Comparison of ENCODE assay signal across 11 mouse cellular contexts in the genomic region with DNA sequence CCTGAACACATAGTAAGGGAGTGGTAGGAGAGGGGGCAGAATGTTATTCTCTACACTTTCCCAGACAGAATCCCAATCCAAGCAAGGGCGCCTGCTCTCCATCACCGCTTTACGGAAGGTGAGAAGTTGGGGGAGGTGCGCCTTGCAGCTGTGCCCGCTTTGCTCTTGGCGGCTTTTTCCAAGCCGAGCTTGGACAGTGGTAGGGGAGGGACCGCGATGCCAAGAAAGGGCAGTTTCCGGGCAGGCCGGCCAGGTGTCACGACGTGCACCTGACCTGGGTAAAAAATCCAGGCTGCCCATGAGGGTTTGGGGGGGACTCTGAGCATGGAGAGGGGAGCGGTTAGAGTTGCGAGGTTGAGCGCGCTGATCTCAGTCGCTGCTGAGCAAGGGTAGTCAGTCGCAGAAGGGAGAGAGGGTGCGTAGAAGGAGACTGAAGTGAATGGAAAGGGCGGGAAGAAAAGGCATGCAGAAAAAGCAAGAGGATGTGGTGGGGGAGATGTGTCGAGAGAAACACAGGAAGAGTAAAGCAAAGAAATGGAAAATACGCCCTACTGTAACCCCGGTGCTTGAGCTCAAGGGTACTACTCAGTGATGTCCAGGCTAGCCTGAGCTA. TPM values are rescaled to one million over a fixed set of nuclear protein-coding genes. Genes with fewer than 3 reads are reported as not detected.
DNase-seq lines count a peak whose midpoint lies in the region; ATAC-seq lines count a peak whose summit lies in the region.
"Had no signal": no experiment of that assay in that cellular context is flagged by ENCODE, and none has a peak within 500 bp of the region (broad histone marks: within the 10 kb centered on the region; RNA-seq: fewer than 3 reads in every experiment).

No protein-coding gene starts in this region.

- WGBS in hindbrain, embryonic 13.5 days, result under 1% methylated on average over 24 of the region's 24 CpGs
- 1% methylated on average over 24 of the region's 24 CpGs for WGBS in limb, embryonic 13.5 days

- H3K9me3 ChIP-seq in hindbrain, embryonic 13.5 days, result no peaks in the 10 kb centered on the region
- H3K9me3 ChIP-seq in limb, embryonic 13.5 days, result no peaks in the 10 kb centered on the region
- H3K9me3 ChIP-seq: liver, embryonic 15.5 days had no signal

- H3K27ac ChIP-seq in hindbrain, embryonic 13.5 days, result peak overlapping the region; percentile 96
- H3K27ac ChIP-seq in limb, embryonic 13.5 days, result no peak overlapping the region
- H3K27ac ChIP-seq: liver, embryonic 15.5 days had no signal

- H3K4me2 ChIP-seq in hindbrain, embryonic 13.5 days, result peak overlapping the region; percentile 58
- peak overlapping the region; percentile 44 for H3K4me2 ChIP-seq in limb, embryonic 13.5 days (replicated peaks)
- H3K4me2 ChIP-seq: liver, embryonic 15.5 days had no signal

- DNase-seq in R1 (ENCODE audit: low read depth, low spot score), result peak; percentile 20
- peak; percentile 41 for DNase-seq in cerebellum, adult 8-10 months
- no peak for DNase-seq in gastrocnemius, adult 18-20 months (ENCODE audit: low spot score)
- DNase-seq in lung, postnatal 4 days, result no peak
- no peak for DNase-seq in right cerebral cortex, postnatal 25 days
- DNase-seq in adrenal gland, adult 8-10 months, result no peak
- DNase-seq: thymus, adult 2 months had no signal

- peaks cover 78% of the 10 kb centered on the region for H3K4me1 ChIP-seq in hindbrain, embryonic 13.5 days (replicated peaks)
- peaks cover 37% of the 10 kb centered on the region for H3K4me1 ChIP-seq in limb, embryonic 13.5 days

- H3K27me3 ChIP-seq in hindbrain, embryonic 13.5 days, result peaks cover 95% of the 10 kb centered on the region
- peaks cover 100% of the 10 kb centered on the region for H3K27me3 ChIP-seq in limb, embryonic 13.5 days

- H3K36me3 ChIP-seq in hindbrain, embryonic 13.5 days, result no peaks in the 10 kb centered on the region
- no peaks in the 10 kb centered on the region for H3K36me3 ChIP-seq in limb, embryonic 13.5 days
- H3K36me3 ChIP-seq: liver, embryonic 15.5 days had no signal

- peak overlapping the region; percentile 93 for H3K9ac ChIP-seq in hindbrain, embryonic 13.5 days
- no peak overlapping the region for H3K9ac ChIP-seq in limb, embryonic 13.5 days
- H3K9ac ChIP-seq: liver, embryonic 15.5 days had no signal

- no peak for ATAC-seq in hindbrain, embryonic 13.5 days (ENCODE audit: low FRiP score)
- no peak for ATAC-seq in limb, embryonic 13.5 days (ENCODE audit: low FRiP score, low read depth)

- peak overlapping the region; percentile 64 for H3K4me3 ChIP-seq in hindbrain, embryonic 13.5 days
- peak overlapping the region; percentile 20; the same call in 1 of the 2 replicates for H3K4me3 ChIP-seq in limb, embryonic 13.5 days
- H3K4me3 ChIP-seq: liver, embryonic 15.5 days had no signal

RNA-seq across cellular contexts. Expression of a gene that starts 3.9 kb away (rescaled TPM):
- polyA plus RNA-seq in hindbrain, embryonic 13.5 days (2015; fragmentation: Nextera tagmentation; extraction: Ambion mirVana), result 64.6 and 67.7 TPM in 2 replicates
- 0.06 and 0.17 TPM in 2 replicates for polyA plus RNA-seq in limb, embryonic 13.5 days (2015; fragmentation: Nextera tagmentation; extraction: Ambion mirVana)
- total RNA-seq in gastrocnemius, adult 18-20 months (2021), result not detected
- under 1 TPM in 1 of 4 experiments, not detected in 3; 0.52 TPM for total RNA-seq in adrenal gland, adult 8-10 months (2022)
- total RNA-seq: common myeloid progenitor, adult 5-6 weeks had no signal

RNA-seq across cellular contexts. Expression of a gene that starts 15.9 kb away (rescaled TPM):
- 56.9 and 57.4 TPM in 2 replicates for polyA plus RNA-seq in hindbrain, embryonic 13.5 days (2015; fragmentation: Nextera tagmentation; extraction: Ambion mirVana)
- polyA plus RNA-seq in limb, embryonic 13.5 days (2015; fragmentation: Nextera tagmentation; extraction: Ambion mirVana), result 54.1 and 55.7 TPM in 2 replicates
- total RNA-seq in gastrocnemius, adult 18-20 months (2021), result 10 to 100 TPM; 12.1 to 13.4 TPM
- total RNA-seq in adrenal gland, adult 8-10 months (2022), result 10 to 100 TPM; 23.8 to 27.9 (median 24.0) TPM

Comparison
In these comparisons a context has a peak if more than half of its experiments do, and no peak if none do; other contexts are left out.
1. DNase-seq: peak in R1 (single experiment) and cerebellum, adult 8-10 months (single experiment); none in gastrocnemius, adult 18-20 months (single experiment), lung, postnatal 4 days (0 of 2), right cerebral cortex, postnatal 25 days (single experiment) and adrenal gland, adult 8-10 months (single experiment).